Comparison of ENCODE assay signal across 20 mouse cellular contexts in genomic region chrX:69811798-69812197, GRCm38 (mm10).
DNase-seq lines count a peak whose midpoint lies in the region; ATAC-seq lines count a peak whose summit lies in the region.
"Had no signal": no experiment of that assay in that cellular context is flagged by ENCODE, and none has a peak within 500 bp of the region (broad histone marks: within the 10 kb centered on the region; RNA-seq: fewer than 3 reads in every experiment).

No protein-coding gene starts in this region.

- DNase-seq in forebrain, embryonic 14.5 days (ENCODE audit: low spot score), result peak; percentile 67
- peak; percentile 10 for DNase-seq in layer of hippocampus, adult 11-12 months (ENCODE audit: low spot score)
- no peak for DNase-seq in layer of hippocampus, postnatal 10 days (ENCODE audit: low spot score in 2 of 2)
- DNase-seq in layer of hippocampus, adult 8-10 months (ENCODE audit: low spot score in 2 of 2), result peak; percentile 11 to 15
- DNase-seq in retina, postnatal 1 day, result no peak
- DNase-seq in B cell, adult 2 months, result no peak
- DNase-seq: adrenal gland, postnatal 14 days; cerebellum, adult 2 months; embryo, embryonic 11 days; gastrocnemius, adult 2 months; gastrocnemius, postnatal 25 days; heart, postnatal 36 days had no signal

- H3K27me3 ChIP-seq in forebrain, embryonic 14.5 days (replicated peaks; ENCODE audit: control insufficient read depth, insufficient read depth, low read length), result no peaks in the 10 kb centered on the region
- H3K27me3 ChIP-seq in forebrain, embryonic 13.5 days, result no peaks in the 10 kb centered on the region
- H3K27me3 ChIP-seq: embryonic facial prominence, embryonic 15.5 days; heart, embryonic 13.5 days; hindbrain, embryonic 12.5 days had no signal

- no peak overlapping the region for H3K4me2 ChIP-seq in forebrain, embryonic 14.5 days (ENCODE audit: low read length)
- H3K4me2 ChIP-seq in forebrain, embryonic 13.5 days, result no peak overlapping the region
- H3K4me2 ChIP-seq: embryonic facial prominence, embryonic 15.5 days; heart, embryonic 13.5 days; hindbrain, embryonic 12.5 days had no signal

- no peaks in the 10 kb centered on the region for H3K36me3 ChIP-seq in forebrain, embryonic 14.5 days (ENCODE audit: control insufficient read depth, insufficient read depth, low read length)
- no peaks in the 10 kb centered on the region for H3K36me3 ChIP-seq in forebrain, embryonic 13.5 days (ENCODE audit: poor library complexity, severe bottlenecking)
- H3K36me3 ChIP-seq: embryonic facial prominence, embryonic 15.5 days; heart, embryonic 13.5 days; hindbrain, embryonic 12.5 days had no signal

- WGBS in forebrain, embryonic 14.5 days, result 55% methylated on average over 4 of the region's 4 CpGs
- 57% methylated on average over 4 of the region's 4 CpGs for WGBS in forebrain, embryonic 13.5 days

- H3K9me3 ChIP-seq in forebrain, embryonic 14.5 days (replicated peaks; ENCODE audit: control insufficient read depth, low read length), result no peaks in the 10 kb centered on the region
- H3K9me3 ChIP-seq in forebrain, embryonic 13.5 days (replicated peaks), result no peaks in the 10 kb centered on the region
- H3K9me3 ChIP-seq: embryonic facial prominence, embryonic 15.5 days; heart, embryonic 13.5 days; hindbrain, embryonic 12.5 days had no signal

- H3K4me3 ChIP-seq in forebrain, embryonic 14.5 days (ENCODE audit: low read depth, low read length), result no peak overlapping the region
- H3K4me3 ChIP-seq in forebrain, embryonic 13.5 days, result no peak overlapping the region
- H3K4me3 ChIP-seq: embryonic facial prominence, embryonic 15.5 days; erythroblast, embryonic 14.5 days; gastrocnemius, adult 2 months; heart, embryonic 13.5 days; hindbrain, embryonic 12.5 days had no signal

- no peak overlapping the region for H3K9ac ChIP-seq in forebrain, embryonic 14.5 days (ENCODE audit: low read length)
- H3K9ac ChIP-seq in forebrain, embryonic 13.5 days, result no peak overlapping the region
- H3K9ac ChIP-seq: embryonic facial prominence, embryonic 15.5 days; heart, embryonic 13.5 days; hindbrain, embryonic 12.5 days had no signal

- ATAC-seq in forebrain, embryonic 14.5 days, result peak; percentile 57; the same call in 1 of the 2 replicates
- ATAC-seq in forebrain, embryonic 13.5 days, result no peak
- ATAC-seq: hindbrain, embryonic 16.5 days; inflammation-experienced regulatory T-cells, adult 6 months; intestine, postnatal 0 days had no signal

- no peaks in the 10 kb centered on the region for H3K4me1 ChIP-seq in forebrain, embryonic 14.5 days (ENCODE audit: control insufficient read depth, insufficient read depth, low read length)
- H3K4me1 ChIP-seq in forebrain, embryonic 13.5 days, result no peaks in the 10 kb centered on the region
- H3K4me1 ChIP-seq: embryonic facial prominence, embryonic 15.5 days; heart, embryonic 13.5 days; hindbrain, embryonic 12.5 days had no signal

- no peak overlapping the region for H3K27ac ChIP-seq in forebrain, embryonic 14.5 days (ENCODE audit: low read depth, low read length)
- no peak overlapping the region for H3K27ac ChIP-seq in forebrain, embryonic 13.5 days
- H3K27ac ChIP-seq: embryonic facial prominence, embryonic 15.5 days; gastrocnemius, adult 2 months; heart, embryonic 13.5 days; hindbrain, embryonic 12.5 days had no signal

Comparison
In these comparisons a context has a peak if more than half of its experiments do, and no peak if none do; other contexts are left out.
1. DNase-seq: peak in forebrain, embryonic 14.5 days (single experiment), layer of hippocampus, adult 11-12 months (single experiment) and layer of hippocampus, adult 8-10 months (2 of 2); none in layer of hippocampus, postnatal 10 days (0 of 2), retina, postnatal 1 day (single experiment) and B cell, adult 2 months (0 of 2).